Mouse (Mus musculus) heart, embryonic 10.5 days (tissue): ENCODE measurements around the gene Arhgdib. TPM values are rescaled to one million over a fixed set of nuclear protein-coding genes. Genes with fewer than 3 reads are reported as not detected.
"Not testable (repeated sequence)": the region's sequence is repeated elsewhere in the genome, so short reads cannot be mapped to it uniquely, and the experiment has no call there.

Source experiments
- DNase-seq: peaks from one replicate; pipeline ENCODE4 v3.0.0-alpha.2; 2017; ENCODE audit warnings: low spot score
- H3K27ac ChIP-seq: fragments of 300-500 bp; sonication (generic); 2 replicates; pipeline ENCODE4 v1.5.1; 2016; ENCODE audit warnings: mild to moderate bottlenecking
- H3K27me3 ChIP-seq: fragments of 300-500 bp; sonication (generic); 2 replicates; pipeline ENCODE4 v1.6.1; 2016; ENCODE audit warnings: mild to moderate bottlenecking; ENCODE audit not compliant: poor library complexity, insufficient read depth, severe bottlenecking
- H3K36me3 ChIP-seq: fragments of 300-500 bp; sonication (generic); 2 replicates; pipeline ENCODE4 v1.6.1; 2016; ENCODE audit warnings: mild to moderate bottlenecking, moderate library complexity
- H3K4me1 ChIP-seq: fragments of 300-500 bp; sonication (generic); 2 replicates; pipeline ENCODE4 v1.6.1; 2016; ENCODE audit warnings: mild to moderate bottlenecking
- H3K4me3 ChIP-seq: fragments of 300-500 bp; sonication (generic); 2 replicates; pipeline ENCODE4 v1.5.1; 2016; ENCODE audit warnings: mild to moderate bottlenecking, moderate library complexity
- H3K9me3 ChIP-seq: fragments of 300-500 bp; sonication (generic); 2 replicates; pipeline ENCODE4 v1.6.1; 2016; ENCODE audit warnings: mild to moderate bottlenecking, moderate library complexity
- WGBS: fragments of 180-500 bp; shearing (Covaris S2); methylation state at CpG from one replicate; pipeline ENCODE4 v1.1.7; 2016; 5-methylcytosine and 5-hydroxymethylcytosine counted together
- polyA plus RNA-seq: library from polyadenylated mRNA; unstranded; fragments of >200 nt; fragmentation: Nextera tagmentation; extraction: Ambion mirVana; gene quantifications from 2 replicates; pipeline ENCODE4 v1.2.1, GENCODE M21; 2016

The Arhgdib gene
- polyA plus RNA-seq, 1 experiment from 2014 or later: 105 TPM

- H3K27ac ChIP-seq: no peak overlapping the region
- 85% methylated on average over 6 of the region's 6 CpGs for WGBS
- H3K9me3 ChIP-seq: no peaks in the 10 kb centered on the region
Observed at GRCm38 (mm10) chr6:136889067-136889466, 52.6 kb downstream of the Arhgdib start.

GRCm38 (mm10) chr6:136887854-136888253, 53.8 kb downstream of the Arhgdib start:
- H3K4me3 ChIP-seq: no peak overlapping the region
- no peaks in the 10 kb centered on the region for H3K27me3 ChIP-seq
- no peak for DNase-seq
- no peaks in the 10 kb centered on the region for H3K36me3 ChIP-seq
- peak overlapping the region; percentile 39; the same call in 1 of the 2 replicates for H3K27ac ChIP-seq
- WGBS: 61% methylated on average over 9 of the region's 9 CpGs
- no peaks in the 10 kb centered on the region for H3K9me3 ChIP-seq
- H3K4me1 ChIP-seq: peaks cover 5% of the 10 kb centered on the region; the same call in 1 of the 2 replicates

More at GRCm38 (mm10) chr6:136889067-136889466, 52.6 kb downstream of the Arhgdib start:
- no peaks in the 10 kb centered on the region for H3K27me3 ChIP-seq
- H3K4me3 ChIP-seq: no peak overlapping the region
- H3K4me1 ChIP-seq: peaks cover 5% of the 10 kb centered on the region; the same call in 1 of the 2 replicates
- H3K36me3 ChIP-seq: no peaks in the 10 kb centered on the region
- no peak for DNase-seq

GRCm38 (mm10) chr6:136884766-136885165, 56.9 kb downstream of the Arhgdib start:
- DNase-seq, H3K4me3 ChIP-seq, H3K27ac ChIP-seq, H3K4me1 ChIP-seq, H3K36me3 ChIP-seq, H3K9me3 ChIP-seq, H3K27me3 ChIP-seq: not testable (repeated sequence)
- WGBS: 45% methylated on average over 1 of the region's 1 CpGs

GRCm38 (mm10) chr6:136883961-136884360, 57.7 kb downstream of the Arhgdib start:
- H3K9me3 ChIP-seq: no peaks in the 10 kb centered on the region
- peaks cover 10% of the 10 kb centered on the region; the same call in 1 of the 2 replicates for H3K4me1 ChIP-seq
- DNase-seq: no peak
- no peak overlapping the region for H3K4me3 ChIP-seq
- no peaks in the 10 kb centered on the region for H3K27me3 ChIP-seq
- H3K36me3 ChIP-seq: no peaks in the 10 kb centered on the region
- H3K27ac ChIP-seq: no peak overlapping the region
- 96% methylated on average over 6 of the region's 6 CpGs for WGBS

GRCm38 (mm10) chr6:136883431-136883915, 58.2 kb downstream of the Arhgdib start:
- no peaks in the 10 kb centered on the region for H3K27me3 ChIP-seq
- no peaks in the 10 kb centered on the region for H3K9me3 ChIP-seq
- DNase-seq: no peak
- H3K4me1 ChIP-seq: peaks cover 10% of the 10 kb centered on the region; the same call in 1 of the 2 replicates
- no peak overlapping the region for H3K27ac ChIP-seq
- H3K4me3 ChIP-seq: no peak overlapping the region
- 76% methylated on average over 3 of the region's 3 CpGs for WGBS
- H3K36me3 ChIP-seq: no peaks in the 10 kb centered on the region

- 63% methylated on average over 8 of the region's 8 CpGs for WGBS
- Histone ChIP-seq H3K27ac (no peak overlapping the region), H3K27me3 (no peaks in the 10 kb centered on the region), H3K9me3 (no peaks in the 10 kb centered on the region), H3K36me3 (no peaks in the 10 kb centered on the region), H3K4me3 (no peak overlapping the region), H3K4me1 (0 out of 2 replicates have a peak, but pooled peaks cover 5% of the 10 kb centered on the region)
- DNase-seq: no peak
Observed at GRCm38 (mm10) chr6:136881678-136882077, 60.0 kb downstream of the Arhgdib start.

- WGBS: 36% methylated on average over 9 of the region's 9 CpGs
- no peak for DNase-seq
- Histone ChIP-seq H3K4me1 (peaks cover 16% of the 10 kb centered on the region), H3K9me3 (no peaks in the 10 kb centered on the region), H3K36me3 (no peaks in the 10 kb centered on the region), H3K27ac (peak within 1 kb of the TSS; percentile 70), H3K27me3 (no peaks in the 10 kb centered on the region), H3K4me3 (peak within 1 kb of the TSS; percentile 16; the same call in 1 of the 2 replicates)
Observed at GRCm38 (mm10) chr6:136875670-136876069, 66.0 kb downstream of the Arhgdib start, which contains the start of gene Mgp. TSS of gene Mgp (minus strand) at chr6:136875823.

GRCm38 (mm10) chr6:136874599-136874998, 67.1 kb downstream of the Arhgdib start:
- 69% methylated on average over 8 of the region's 8 CpGs for WGBS
- Histone ChIP-seq H3K4me3 (no peak overlapping the region), H3K27me3 (no peaks in the 10 kb centered on the region), H3K36me3 (no peaks in the 10 kb centered on the region), H3K4me1 (peaks cover 16% of the 10 kb centered on the region), H3K9me3 (no peaks in the 10 kb centered on the region), H3K27ac (no peak overlapping the region)
- no peak for DNase-seq

Other genes starting within 250 kb of the Arhgdib start
- gene Gucy2c, start 160.1 kb downstream of the Arhgdib start, polyA plus RNA-seq: 0.10 TPM in 1 of 2 replicates, not detected in the other
- 0.25 and 0.63 TPM in 2 replicates for gene Hist4h4, start 137.5 kb downstream of the Arhgdib start, polyA plus RNA-seq
- gene H2afj, start 133.7 kb downstream of the Arhgdib start, polyA plus RNA-seq: 81.5 and 88.2 TPM in 2 replicates
- gene BC049715, start 114.3 kb downstream of the Arhgdib start, polyA plus RNA-seq: 2.4 and 2.7 TPM in 2 replicates
- 111 and 120 TPM in 2 replicates for gene Wbp11, start 113.7 kb downstream of the Arhgdib start, polyA plus RNA-seq
- not detected in 2 replicates for gene Smco3, start 106.4 kb downstream of the Arhgdib start, polyA plus RNA-seq
- gene Art4, start 84.2 kb downstream of the Arhgdib start, polyA plus RNA-seq: 12.8 and 15.8 TPM in 2 replicates
- 10.7 and 12.2 TPM in 2 replicates for gene Mgp, start 66.1 kb downstream of the Arhgdib start, polyA plus RNA-seq
- gene Erp27, start 19.7 kb downstream of the Arhgdib start, polyA plus RNA-seq: 0.55 and 0.73 TPM in 2 replicates
- not detected in 2 replicates for gene Pde6h, start 18.1 kb downstream of the Arhgdib start, polyA plus RNA-seq
- gene Rerg, start 228.6 kb upstream of the Arhgdib start, polyA plus RNA-seq: 3.8 and 6.8 TPM in 2 replicates